Mouse (Mus musculus) testis, adult 2 months (tissue): Measurements from ENCODE around the gene Sidt1. TPM values are rescaled to one million over a fixed set of nuclear protein-coding genes. Genes with fewer than 3 reads are reported as not detected.

ENCODE experiments used
- H3K27ac ChIP-seq: fragments of 200-500 bp; 2 replicates; pipeline ENCODE4 v1.5.1; 2012; ENCODE audit warnings: low read depth, low read length; ENCODE audit not compliant: control insufficient read depth, insufficient read depth
- H3K27me3 ChIP-seq: fragments of 200-500 bp; 2 replicates; pipeline ENCODE4 v1.6.1; 2012; ENCODE audit warnings: mild to moderate bottlenecking, low read length, moderate library complexity; ENCODE audit not compliant: control insufficient read depth, insufficient read depth
- H3K36me3 ChIP-seq: fragments of 200-500 bp; 2 replicates; pipeline ENCODE4 v1.6.1; 2012; ENCODE audit warnings: mild to moderate bottlenecking, low read length; ENCODE audit not compliant: control insufficient read depth, insufficient read depth
- H3K4me1 ChIP-seq: fragments of 200-500 bp; 2 replicates; pipeline ENCODE4 v1.6.1; 2012; ENCODE audit warnings: low read length; ENCODE audit not compliant: control insufficient read depth, insufficient read depth
- H3K4me3 ChIP-seq: fragments of 200-500 bp; 2 replicates; pipeline ENCODE4 v1.5.1; 2012; ENCODE audit warnings: low read depth, mild to moderate bottlenecking, low read length, moderate library complexity, mixed read lengths; ENCODE audit not compliant: control insufficient read depth
- CTCF ChIP-seq: fragments of 200-500 bp; IDR thresholded peaks from 2 replicates; pipeline ENCODE4 v1.5.1; 2012; ENCODE audit warnings: low read depth, mild to moderate bottlenecking, inconsistent platforms, low read length, moderate library complexity; ENCODE audit not compliant: control insufficient read depth, insufficient read depth, insufficient replicate concordance
- POLR2A ChIP-seq: fragments of 200-500 bp; IDR thresholded peaks from 2 replicates; pipeline ENCODE4 v1.6.1; 2012; ENCODE audit warnings: low read depth, mild to moderate bottlenecking, inconsistent platforms, low read length, moderate library complexity; ENCODE audit not compliant: control insufficient read depth
- polyA plus RNA-seq: library from polyadenylated mRNA; depleted of rRNA; stranded (reverse); fragments of >200 nt; gene quantifications from 2 replicates; pipeline ENCODE4 v1.2.3, GENCODE M21; 2012

Gene Sidt1
- polyA plus RNA-seq, 1 experiment: 0.15 TPM

- Histone ChIP-seq H3K27ac (no peak overlapping the region), H3K4me1 (no peaks in the 10 kb centered on the region), H3K4me3 (no peak overlapping the region), H3K36me3 (no peaks in the 10 kb centered on the region), H3K27me3 (no peaks in the 10 kb centered on the region)
- TF ChIP-seq CTCF (no peak), POLR2A (no peak)
Measured at GRCm38 (mm10) chr16:44226706-44227291, 106.2 kb downstream of the Sidt1 start.

- TF ChIP-seq CTCF: no peak
- no peak for TF ChIP-seq POLR2A
- H3K4me1 ChIP-seq: no peaks in the 10 kb centered on the region
- no peaks in the 10 kb centered on the region for H3K36me3 ChIP-seq
- H3K4me3 ChIP-seq: no peak overlapping the region
- no peak overlapping the region for H3K27ac ChIP-seq
- H3K27me3 ChIP-seq: no peaks in the 10 kb centered on the region
Measured at GRCm38 (mm10) chr16:44221463-44221862, 111.5 kb downstream of the Sidt1 start.

- Histone ChIP-seq H3K4me1 (no peaks in the 10 kb centered on the region), H3K4me3 (peak overlapping the region; percentile 13; the same call in 1 of the 2 replicates), H3K27me3 (no peaks in the 10 kb centered on the region), H3K27ac (no peak overlapping the region), H3K36me3 (no peaks in the 10 kb centered on the region)
- no peak for TF ChIP-seq POLR2A
- no peak for TF ChIP-seq CTCF
Measured at GRCm38 (mm10) chr16:44216417-44216816, 116.6 kb downstream of the Sidt1 start.

GRCm38 (mm10) chr16:44215513-44215912 lies 117.5 kb downstream of the Sidt1 start:
- Histone ChIP-seq H3K27me3 (no peaks in the 10 kb centered on the region), H3K4me1 (no peaks in the 10 kb centered on the region), H3K4me3 (no peak overlapping the region), H3K36me3 (no peaks in the 10 kb centered on the region), H3K27ac (no peak overlapping the region)
- TF ChIP-seq POLR2A (no peak), CTCF (no peak)

- Histone ChIP-seq H3K4me3 (no peak overlapping the region), H3K36me3 (no peaks in the 10 kb centered on the region), H3K27me3 (no peaks in the 10 kb centered on the region), H3K27ac (no peak overlapping the region), H3K4me1 (no peaks in the 10 kb centered on the region)
- no peak for TF ChIP-seq POLR2A
- no peak for TF ChIP-seq CTCF
Measured at GRCm38 (mm10) chr16:44212703-44213102, 120.3 kb downstream of the Sidt1 start.

GRCm38 (mm10) chr16:44211054-44211414 lies 122.0 kb downstream of the Sidt1 start:
- Histone ChIP-seq H3K36me3 (no peaks in the 10 kb centered on the region), H3K4me3 (no peak overlapping the region), H3K4me1 (no peaks in the 10 kb centered on the region), H3K27me3 (no peaks in the 10 kb centered on the region), H3K27ac (no peak overlapping the region)
- TF ChIP-seq CTCF: no peak
- TF ChIP-seq POLR2A: no peak

- TF ChIP-seq POLR2A (no peak), CTCF (no peak)
- no peaks in the 10 kb centered on the region for H3K27me3 ChIP-seq
- H3K36me3 ChIP-seq: no peaks in the 10 kb centered on the region
- H3K27ac ChIP-seq: no peak overlapping the region
- H3K4me3 ChIP-seq: no peak overlapping the region
- no peaks in the 10 kb centered on the region for H3K4me1 ChIP-seq
Measured at GRCm38 (mm10) chr16:44210156-44211053, 122.6 kb downstream of the Sidt1 start.

- TF ChIP-seq CTCF (no peak), POLR2A (no peak)
- Histone ChIP-seq H3K4me1 (no peaks in the 10 kb centered on the region), H3K27ac (no peak overlapping the region), H3K36me3 (no peaks in the 10 kb centered on the region), H3K27me3 (no peaks in the 10 kb centered on the region), H3K4me3 (no peak overlapping the region)
Measured at GRCm38 (mm10) chr16:44205973-44206372, 127.0 kb downstream of the Sidt1 start.
